Mouse (Mus musculus): ENCODE measurements around the gene AF067061.
"Not testable (repeated sequence)": the region's sequence is repeated elsewhere in the genome, so short reads cannot be mapped to it uniquely, and the experiment has no call there.

AF067061 gene

GRCm38 (mm10) chr13:120262870-120263269 lies at the start of gene AF067061:
Gene AF067061 (plus strand): TSS chr13:120263114.
- not testable (repeated sequence) for DNase-seq (ENCODE audit: low read depth, low spot score)

- DNase-seq (ENCODE audit: low read depth, low spot score): not testable (repeated sequence)
Observed at GRCm38 (mm10) chr13:120215847-120216246, 47.1 kb upstream of the AF067061 start, which contains the start of gene Gm21762. Gene Gm21762 (minus strand): TSS chr13:120215947.

GRCm38 (mm10) chr13:120220922-120221321 lies 42.0 kb upstream of the AF067061 start:
- DNase-seq (ENCODE audit: low read depth, low spot score): not testable (repeated sequence)

GRCm38 (mm10) chr13:120223012-120223659 lies 39.8 kb upstream of the AF067061 start:
- DNase-seq (ENCODE audit: low read depth, low spot score): not testable (repeated sequence)

- not testable (repeated sequence) for DNase-seq (ENCODE audit: low read depth, low spot score)
Observed at GRCm38 (mm10) chr13:120231798-120232197, 31.1 kb upstream of the AF067061 start.

GRCm38 (mm10) chr13:120232447-120233049 lies 30.4 kb upstream of the AF067061 start:
- DNase-seq (ENCODE audit: low read depth, low spot score): not testable (repeated sequence)

GRCm38 (mm10) chr13:120238811-120239210 lies 24.1 kb upstream of the AF067061 start, which contains the start of gene Gm21731:
Gene Gm21731 (plus strand): TSS chr13:120239111.
- DNase-seq (ENCODE audit: low read depth, low spot score): not testable (repeated sequence)

GRCm38 (mm10) chr13:120251208-120251924 lies 11.5 kb upstream of the AF067061 start:
- not testable (repeated sequence) for DNase-seq (ENCODE audit: low read depth, low spot score)

GRCm38 (mm10) chr13:120258817-120259658 lies 3.9 kb upstream of the AF067061 start:
- DNase-seq (ENCODE audit: low read depth, low spot score): not testable (repeated sequence)

- DNase-seq (ENCODE audit: low read depth, low spot score): not testable (repeated sequence)
Observed at GRCm38 (mm10) chr13:120259718-120260117, 3.2 kb upstream of the AF067061 start.

- not testable (repeated sequence) for DNase-seq (ENCODE audit: low read depth, low spot score)
Observed at GRCm38 (mm10) chr13:120277837-120278236, 14.9 kb downstream of the AF067061 start.

GRCm38 (mm10) chr13:120278784-120279183 lies 15.9 kb downstream of the AF067061 start:
- DNase-seq (ENCODE audit: low read depth, low spot score): no peak

GRCm38 (mm10) chr13:120299324-120299894 lies 36.5 kb downstream of the AF067061 start:
- DNase-seq (ENCODE audit: low read depth, low spot score): no peak

- DNase-seq (ENCODE audit: low read depth, low spot score): no peak
Observed at GRCm38 (mm10) chr13:120299991-120300442, 37.1 kb downstream of the AF067061 start, which contains the start of gene BC147527. Gene BC147527 (plus strand): TSS chr13:120300392.

GRCm38 (mm10) chr13:120300853-120301252 lies 37.9 kb downstream of the AF067061 start:
- DNase-seq (ENCODE audit: low read depth, low spot score): no peak

- no peak for DNase-seq (ENCODE audit: low read depth, low spot score)
Observed at GRCm38 (mm10) chr13:120310749-120311148, 47.8 kb downstream of the AF067061 start.

GRCm38 (mm10) chr13:120313584-120313983 lies 50.7 kb downstream of the AF067061 start:
- no peak for DNase-seq (ENCODE audit: low read depth, low spot score)
